Mouse (Mus musculus) forelimb bud, embryonic 11.5 days (tissue): ENCODE measurements at regions not wholly inside any gene's neighbourhood (a gene's known extent, or its start where the extent isn't known, plus 50 kb on each side); places are given as distances from the start of the nearest gene placed in this dataset.
A peak's percentile ranks its signal among the peaks of the same experiment; 100 is the strongest.

Experiments used
- DNase-seq: peaks from one replicate; pipeline ENCODE4 v3.0.0-alpha.2; 2012; ENCODE audit warnings: low read depth, low spot score

DNA sequence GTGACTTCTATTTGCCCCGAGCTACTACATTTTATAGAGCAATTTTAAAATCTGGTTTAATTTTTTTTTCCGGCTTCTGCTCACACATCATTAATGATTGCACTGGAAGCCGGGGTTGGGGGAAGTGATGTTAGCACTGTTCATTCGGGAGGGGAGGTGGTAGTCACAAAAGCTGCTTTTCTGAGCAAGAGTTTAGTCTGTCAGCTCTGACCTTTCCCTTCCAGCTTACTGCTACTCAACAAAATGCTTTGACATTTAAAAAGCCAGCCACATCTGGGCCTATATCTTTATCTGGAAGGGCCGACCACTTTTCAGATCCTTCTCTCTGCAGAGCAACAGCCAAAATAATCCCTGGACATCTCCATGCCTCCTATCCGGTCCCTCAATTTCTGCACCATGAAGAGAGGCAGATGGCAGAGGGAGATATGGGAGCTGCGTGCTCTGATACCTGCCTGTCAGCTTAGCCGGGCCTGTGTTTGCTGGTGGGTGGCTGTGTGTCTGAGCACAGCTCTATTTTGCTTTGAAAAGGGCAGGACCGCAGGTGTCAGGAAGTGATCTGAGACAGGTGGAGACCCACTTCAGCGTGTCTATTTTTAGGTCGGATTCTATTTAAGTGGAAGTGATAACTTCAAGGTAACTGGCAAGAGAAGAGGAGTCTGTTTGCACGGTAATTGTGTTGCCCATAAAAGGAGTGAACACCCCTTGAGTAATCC, 63.1 kb downstream of the Kcnf1 start:
- DNase-seq: no peak

DNA sequence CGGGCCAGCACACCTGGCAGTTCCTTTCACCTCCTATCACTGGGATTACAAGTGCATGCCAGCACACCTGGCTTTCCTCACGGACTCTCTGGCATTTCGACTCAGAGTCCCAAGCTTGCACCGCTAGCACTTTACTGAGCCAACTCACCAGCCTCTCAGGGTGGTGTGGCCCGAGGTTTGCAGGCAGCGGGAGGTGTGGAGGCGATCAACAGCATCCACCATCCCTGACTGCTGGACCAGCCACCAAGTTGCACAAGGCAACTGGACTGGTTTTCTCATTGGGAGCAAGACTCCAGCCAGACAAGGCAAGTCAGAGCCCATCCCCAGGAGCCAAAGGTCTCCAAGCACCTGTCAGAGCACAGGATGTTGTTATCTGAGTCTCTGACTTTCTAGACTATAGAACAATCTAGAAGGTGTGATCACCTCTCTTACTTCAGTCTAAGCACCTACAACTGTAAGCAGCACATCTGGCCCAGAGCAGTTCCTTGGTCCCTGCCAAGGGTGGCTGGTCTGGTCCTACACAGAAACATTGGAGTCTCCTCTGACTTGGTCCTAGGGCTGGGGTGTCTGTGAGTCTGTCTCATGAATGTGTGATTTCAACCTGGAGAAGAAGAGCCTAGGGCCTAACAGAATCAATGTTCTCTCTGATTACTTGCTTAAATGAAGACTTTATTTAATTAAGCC, 63.8 kb downstream of the Kcnf1 start:
- no peak for DNase-seq

DNA sequence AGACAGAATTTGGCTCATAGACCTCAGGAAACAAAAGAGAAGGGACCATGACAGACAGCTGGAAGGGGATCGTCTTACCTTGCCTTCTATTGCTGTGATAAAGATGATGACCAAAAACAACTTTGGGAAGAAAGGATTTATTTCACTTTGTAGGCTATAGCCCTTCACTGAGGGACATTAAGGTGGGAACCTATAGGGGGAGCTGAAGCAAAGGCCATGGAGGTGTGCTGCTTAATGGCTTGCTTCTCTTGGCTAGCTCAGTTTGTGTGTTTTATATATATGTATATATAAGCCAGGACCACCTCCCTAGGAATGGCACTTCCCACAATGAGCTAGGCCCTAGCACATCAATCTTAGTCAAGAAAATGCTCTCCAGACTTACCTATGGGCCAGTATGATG, 70.5 kb downstream of the Kcnf1 start:
- DNase-seq: no peak

DNA sequence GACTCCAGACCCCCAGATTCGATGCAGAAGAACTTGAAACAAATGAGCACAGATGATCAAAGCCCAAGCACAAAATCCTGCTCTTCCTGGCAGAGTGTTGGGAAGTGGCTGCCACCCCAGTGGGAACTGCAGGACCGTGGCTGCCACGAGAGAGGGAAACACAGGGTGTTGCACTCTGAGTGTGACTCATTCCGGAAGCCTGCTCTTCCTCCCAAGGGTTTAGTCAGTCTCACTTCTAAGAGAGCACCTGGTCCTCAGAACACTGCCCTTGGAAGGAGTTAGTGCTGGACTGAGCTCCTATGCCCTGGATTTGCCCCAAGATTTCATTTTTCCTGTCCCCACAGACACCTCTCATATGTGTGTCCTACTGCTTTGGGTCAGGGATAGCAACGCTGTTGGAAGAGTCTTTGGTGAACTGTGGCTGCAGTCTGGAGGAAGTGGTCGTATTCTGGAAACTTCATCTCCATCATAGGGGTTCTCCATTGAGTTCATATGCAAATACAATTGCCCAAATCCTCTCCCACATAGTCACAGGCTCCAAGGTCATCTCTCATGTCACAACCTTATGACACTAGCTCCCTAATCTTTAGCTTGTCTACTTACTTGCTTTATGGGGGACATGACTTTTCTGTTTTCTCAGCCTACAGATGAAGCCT, 71.5 kb downstream of the Kcnf1 start:
- no peak for DNase-seq

DNA sequence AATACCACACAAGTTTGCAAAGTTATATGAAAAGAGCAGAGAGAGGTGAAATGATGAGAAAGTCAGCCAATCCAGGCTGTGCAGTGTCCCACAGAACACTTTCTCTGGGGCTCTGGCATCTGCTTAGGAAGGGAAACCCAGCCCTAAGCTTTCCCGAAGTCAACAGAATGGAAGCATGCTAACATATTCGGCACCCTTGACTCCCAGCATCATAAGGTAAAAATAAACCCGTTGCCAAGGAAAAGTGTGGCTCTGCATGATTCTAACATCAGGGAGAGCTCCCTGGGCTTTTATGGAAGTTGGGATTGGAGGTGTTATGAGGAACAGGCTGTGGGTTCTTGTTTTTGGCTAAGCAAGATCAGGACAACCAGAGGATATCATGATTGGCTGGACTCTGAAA, 74.8 kb downstream of the Kcnf1 start:
- no peak for DNase-seq

DNA sequence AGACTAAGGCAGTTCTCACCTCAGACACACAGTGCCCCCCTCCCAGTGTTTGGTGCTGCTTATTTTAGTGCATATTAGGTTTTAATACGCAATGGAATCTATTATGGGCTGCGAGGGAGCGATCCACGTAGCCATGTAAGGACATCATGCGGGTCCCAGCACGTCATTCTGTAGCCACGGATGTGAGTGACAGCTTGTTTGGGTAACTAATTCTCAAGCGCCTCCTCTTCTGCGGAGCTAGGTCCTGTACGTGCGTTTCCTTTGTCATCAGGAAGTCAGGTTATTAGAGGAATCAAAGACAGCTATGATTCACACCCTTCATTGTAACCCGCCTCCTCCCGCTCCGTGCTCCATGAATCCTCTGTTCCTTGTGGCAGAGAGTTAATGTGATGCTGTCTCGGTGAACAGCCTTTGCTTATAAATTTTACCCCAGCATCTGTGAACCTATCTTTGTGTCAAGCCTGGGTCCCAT, 78.9 kb downstream of the Kcnf1 start:
- peak; percentile 44 for DNase-seq

DNA sequence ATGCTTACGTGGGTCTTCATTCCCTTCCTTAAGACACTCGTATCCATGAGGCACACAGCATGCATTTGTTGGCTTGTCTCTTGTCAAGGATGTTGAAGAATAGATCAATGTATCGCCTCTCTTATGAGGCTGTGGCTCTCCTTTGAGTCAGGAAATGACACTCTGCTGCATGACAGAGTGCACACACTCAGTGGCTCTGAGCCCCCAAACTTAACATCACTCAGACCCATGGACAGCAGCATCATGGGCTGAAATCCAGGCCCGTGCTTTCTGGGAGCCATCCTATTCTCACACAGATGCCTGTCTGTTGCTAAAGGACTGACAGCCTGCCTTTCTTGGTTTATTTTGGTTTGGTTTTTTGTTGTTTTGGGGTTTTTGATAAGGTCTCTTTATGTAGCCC, 81.9 kb downstream of the Kcnf1 start:
- DNase-seq: no peak

DNA sequence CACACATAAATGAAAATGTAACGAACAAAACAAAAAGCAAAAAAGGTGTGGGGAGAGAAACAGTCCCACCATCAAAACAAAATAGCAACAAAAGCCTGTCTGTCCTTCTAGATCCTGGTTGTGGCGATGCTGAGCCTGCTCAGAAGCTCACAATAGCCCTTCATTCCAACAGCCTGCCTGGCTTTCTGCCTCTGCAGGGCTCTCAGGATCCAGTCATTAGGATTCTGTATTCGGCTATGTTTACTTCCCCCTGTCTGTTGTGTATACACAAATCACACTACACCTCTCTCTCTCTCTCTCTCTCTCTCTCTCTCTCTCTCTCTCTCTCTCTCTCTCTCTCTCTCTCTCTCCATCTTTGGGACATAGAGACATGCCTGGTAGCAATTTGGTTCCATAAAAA, 82.2 kb upstream of the 2410004P03Rik start:
- DNase-seq: no peak

DNA sequence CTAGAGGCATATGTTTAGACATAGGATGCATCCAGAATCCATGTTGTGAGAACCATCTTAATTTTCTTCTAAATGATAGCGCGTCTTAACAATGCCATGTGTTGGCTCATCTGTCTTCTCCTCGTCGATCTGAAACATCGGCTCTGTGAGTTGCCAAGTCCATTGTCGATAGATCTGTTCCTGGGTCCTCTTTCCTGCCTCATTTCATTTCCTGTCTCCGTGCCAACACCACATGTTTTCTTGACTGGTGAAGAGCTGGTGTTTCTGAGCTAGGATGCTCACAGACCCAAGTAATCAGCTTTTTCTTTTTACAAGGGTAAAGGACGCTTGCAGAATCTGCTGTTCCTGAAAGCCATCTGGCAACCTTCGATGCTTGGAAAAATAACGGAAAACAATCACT, 79.5 kb upstream of the 2410004P03Rik start:
- DNase-seq: no peak

DNA sequence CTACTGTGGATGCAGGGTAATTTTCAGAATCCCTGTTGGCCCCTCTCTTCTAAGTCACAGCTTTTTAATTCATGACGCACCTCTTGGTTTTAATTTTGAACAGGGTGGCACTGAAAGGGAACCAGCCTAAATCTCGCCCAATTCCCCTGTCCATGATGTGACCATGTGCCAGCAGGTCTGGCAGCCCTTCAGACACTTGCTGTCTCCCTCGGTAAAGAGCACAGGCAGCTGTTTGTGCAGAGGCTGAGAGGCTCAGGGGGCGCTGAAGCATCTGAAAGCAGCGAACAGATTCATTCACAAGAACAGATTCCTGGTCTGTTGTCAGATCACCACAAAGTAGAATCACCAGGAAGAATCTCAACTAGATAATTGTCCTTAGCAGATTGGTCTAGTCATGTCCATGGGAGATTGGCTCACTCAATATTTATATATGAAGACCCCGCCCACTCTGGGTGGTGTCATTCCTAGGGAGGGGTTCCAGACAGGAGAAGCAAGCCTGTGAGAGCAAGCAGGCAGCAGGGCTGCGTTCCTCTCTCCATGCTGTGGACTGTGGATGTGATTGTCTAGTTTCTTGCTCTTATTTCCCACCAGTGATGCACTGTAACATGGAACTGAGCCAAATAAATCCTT, 78.3 kb upstream of the 2410004P03Rik start:
- DNase-seq: peak; percentile 11

DNA sequence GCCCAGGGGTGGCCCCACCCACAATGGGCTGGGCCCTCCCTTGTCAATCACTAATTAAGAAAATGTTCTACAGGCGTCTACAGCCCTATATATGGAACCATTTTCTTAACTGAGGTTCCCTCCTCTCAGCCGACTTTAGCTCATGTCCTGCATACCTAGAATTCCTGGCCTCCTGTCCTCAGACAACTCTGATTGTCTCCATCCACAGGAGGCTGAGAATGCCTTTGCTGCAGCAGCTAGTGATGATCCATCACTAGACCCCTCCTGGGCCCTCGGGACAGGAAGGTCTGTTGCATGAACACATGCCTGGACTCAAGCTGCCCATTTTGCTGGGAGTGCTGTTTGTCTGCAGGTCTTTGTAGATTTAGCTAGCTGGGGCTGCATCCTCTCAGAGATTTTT, 75.9 kb upstream of the 2410004P03Rik start:
- DNase-seq: no peak

DNA sequence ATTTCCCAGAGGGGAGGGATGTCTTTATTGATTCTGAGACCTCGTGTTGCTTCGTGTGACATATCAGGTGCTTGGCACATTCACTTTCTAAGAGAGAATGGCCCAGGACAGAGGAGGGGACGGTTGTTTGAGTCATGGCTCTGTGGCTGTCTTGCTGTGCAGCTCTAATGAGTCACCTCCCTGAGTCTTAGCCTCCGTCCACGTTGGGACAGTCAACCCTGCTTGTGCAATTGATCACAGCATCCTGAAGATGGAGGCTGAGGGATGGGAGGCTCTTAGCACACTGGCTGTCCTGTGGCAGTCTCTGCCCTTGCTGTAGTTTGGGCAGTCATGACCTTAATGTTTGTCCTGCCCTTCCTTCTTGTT, 73.7 kb upstream of the 2410004P03Rik start:
- no peak for DNase-seq

DNA sequence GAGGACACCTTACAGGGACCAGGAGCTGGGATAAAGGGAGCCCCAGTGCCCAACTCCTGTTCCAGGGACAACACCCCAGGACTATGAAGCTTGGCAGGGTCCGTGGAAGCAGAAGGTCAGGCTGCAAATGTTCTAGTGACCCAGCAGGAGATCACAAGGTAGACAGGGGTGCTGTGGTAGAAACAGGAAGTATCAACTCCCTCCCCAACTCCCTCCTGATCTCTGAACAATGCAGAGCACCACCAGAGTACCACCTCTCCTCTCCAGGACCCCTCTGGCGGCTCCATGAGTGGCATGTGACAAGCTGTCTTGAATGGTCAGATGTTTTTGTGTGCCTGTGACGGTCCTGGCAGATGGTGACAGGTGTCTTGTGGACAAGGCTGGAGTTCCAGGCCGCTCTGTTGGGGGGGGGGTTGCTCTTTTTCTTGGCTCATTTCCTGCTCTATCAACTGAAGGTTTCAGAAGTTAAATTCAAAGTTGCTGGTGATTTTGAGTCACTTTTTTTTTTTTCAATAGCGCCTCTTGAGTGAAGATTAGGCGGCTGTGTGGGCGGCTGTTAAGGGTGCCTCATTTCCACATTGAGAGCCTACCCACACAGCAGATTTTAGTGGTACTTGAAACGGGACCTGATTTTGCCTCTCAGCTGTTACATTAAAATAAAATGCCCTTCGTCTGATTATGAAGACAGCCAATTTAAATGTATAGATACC, 73.1 kb upstream of the 2410004P03Rik start:
- DNase-seq: no peak

DNA sequence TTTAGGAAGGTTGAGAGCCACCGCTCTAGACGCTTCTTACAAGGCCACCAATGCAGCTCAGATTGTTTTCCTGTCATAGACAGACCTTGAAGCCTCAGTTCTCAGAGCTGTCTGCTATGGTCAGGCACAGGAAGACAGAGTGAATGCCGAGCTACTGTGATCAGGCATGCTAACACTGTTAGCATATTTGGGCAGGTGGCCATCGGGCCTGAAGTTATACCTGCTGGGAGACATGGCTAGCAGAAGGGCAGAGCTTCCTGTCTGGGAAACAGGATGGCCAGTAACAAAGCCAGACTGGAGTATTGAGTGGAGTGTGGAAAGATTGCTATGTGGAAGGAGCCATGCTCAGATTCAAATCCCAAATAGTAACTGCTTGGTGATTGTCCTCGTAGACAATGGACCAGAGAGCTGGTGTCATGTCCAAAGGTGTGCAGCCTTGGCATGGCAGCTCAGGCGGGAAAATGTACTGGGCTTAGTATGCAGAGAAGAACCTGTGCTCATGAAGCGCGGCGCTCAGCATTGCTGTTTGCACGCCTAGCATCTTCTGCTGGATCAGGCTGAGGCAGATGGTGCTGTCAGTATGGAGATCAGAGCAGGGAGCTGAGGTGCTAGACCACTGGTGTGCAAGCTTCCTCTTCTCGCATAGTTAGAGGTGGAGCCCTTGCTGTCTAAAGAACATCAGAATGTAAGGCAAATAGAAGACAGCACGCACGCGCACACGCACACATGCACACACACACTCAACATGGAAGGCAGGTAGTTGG, 60.3 kb upstream of the 2410004P03Rik start:
- DNase-seq: no peak

DNA sequence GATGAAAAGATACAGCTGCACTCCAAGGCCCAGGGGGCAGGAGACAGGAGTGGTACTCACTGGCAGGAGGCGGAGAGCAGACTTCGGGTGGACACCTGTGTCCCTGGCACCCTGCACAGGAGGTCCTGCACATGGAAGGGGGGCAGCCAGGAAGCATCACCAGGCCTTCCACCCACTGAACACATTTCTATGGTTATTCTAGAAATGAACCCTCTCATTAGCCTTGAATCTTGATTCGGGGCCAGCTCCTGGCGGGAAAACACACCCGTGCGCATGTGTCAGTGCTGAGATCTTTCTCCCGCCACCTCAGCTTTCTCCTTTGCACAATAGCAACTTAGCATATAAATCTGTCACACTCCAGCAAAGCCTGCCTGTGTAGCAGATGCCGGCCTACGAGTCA, 58.3 kb upstream of the 2410004P03Rik start:
- DNase-seq: no peak

DNA sequence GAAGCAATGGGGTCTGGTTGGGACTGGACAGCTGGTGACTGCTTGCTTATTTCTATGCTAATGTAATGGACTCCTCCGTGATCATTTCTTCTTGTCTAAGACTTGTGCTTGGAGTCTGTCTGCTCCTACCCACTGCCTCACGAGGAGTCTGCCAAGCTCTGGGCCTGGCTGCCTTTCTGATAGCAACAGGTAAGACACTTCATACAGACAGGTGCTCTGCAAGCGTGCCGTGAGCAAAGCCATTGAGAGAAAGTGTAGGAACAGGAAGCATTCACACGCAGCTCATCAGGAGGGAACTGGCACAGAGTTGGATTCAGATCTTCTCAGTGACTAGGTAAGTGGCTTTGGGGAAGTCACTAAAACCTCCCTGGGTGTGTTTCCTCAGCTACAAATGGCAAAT, 57.6 kb upstream of the 2410004P03Rik start:
- no peak for DNase-seq

DNA sequence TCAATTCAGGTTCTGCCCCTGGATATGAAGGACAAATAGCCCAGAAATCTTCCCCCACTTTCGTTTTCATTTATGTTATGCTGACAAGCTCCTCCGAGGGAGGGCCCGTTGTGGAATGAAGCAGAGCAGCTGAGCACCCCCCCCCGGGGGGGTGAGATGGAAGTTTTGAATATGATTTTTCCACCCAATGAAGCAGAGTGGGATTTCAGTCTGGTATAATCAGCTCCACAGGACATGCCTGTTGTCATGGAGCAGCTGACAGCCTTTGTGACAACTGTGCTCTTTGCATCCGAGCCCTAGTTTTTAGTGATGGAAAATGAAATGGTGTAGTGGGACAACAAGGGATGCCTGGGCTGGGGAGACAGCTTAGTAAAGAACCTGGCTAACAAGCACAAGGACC, 52.4 kb upstream of the 2410004P03Rik start:
- no peak for DNase-seq
